Mouse (Mus musculus) C2C12 (cell line): ENCODE measurements around the gene Zfp423.

Source experiments
- CEBPB ChIP-seq: IDR thresholded peaks from one replicate; pipeline ENCODE4 v1.6.1; 2011; ENCODE audit warnings: low read depth, mild to moderate bottlenecking, control low read depth, moderate library complexity
- CTCF ChIP-seq: IDR thresholded peaks from one replicate; pipeline ENCODE4 v1.5.1; 2011; ENCODE audit not compliant: control insufficient read depth, insufficient read depth, insufficient read length
- FOSL1 ChIP-seq: IDR thresholded peaks from one replicate; pipeline ENCODE4 v1.8.0; 2011; ENCODE audit warnings: mild to moderate bottlenecking, low read length; ENCODE audit not compliant: poor library complexity, insufficient read depth, severe bottlenecking
- MAX ChIP-seq: IDR thresholded peaks from one replicate; pipeline ENCODE4 v1.6.1; 2011; ENCODE audit warnings: mild to moderate bottlenecking, control low read depth
- MYOD1 ChIP-seq: IDR thresholded peaks from one replicate; pipeline ENCODE4 v1.6.1; 2011; ENCODE audit warnings: low read depth; ENCODE audit not compliant: control insufficient read depth, insufficient read length
- MYOG ChIP-seq: IDR thresholded peaks from one replicate; pipeline ENCODE4 v1.6.1; 2011; ENCODE audit not compliant: control insufficient read depth, insufficient read length; ENCODE audit errors: extremely low read depth
- USF1 ChIP-seq: IDR thresholded peaks from one replicate; pipeline ENCODE4 v1.6.1; 2011; ENCODE audit warnings: low read depth, mild to moderate bottlenecking, control low read depth, moderate library complexity

DNA sequence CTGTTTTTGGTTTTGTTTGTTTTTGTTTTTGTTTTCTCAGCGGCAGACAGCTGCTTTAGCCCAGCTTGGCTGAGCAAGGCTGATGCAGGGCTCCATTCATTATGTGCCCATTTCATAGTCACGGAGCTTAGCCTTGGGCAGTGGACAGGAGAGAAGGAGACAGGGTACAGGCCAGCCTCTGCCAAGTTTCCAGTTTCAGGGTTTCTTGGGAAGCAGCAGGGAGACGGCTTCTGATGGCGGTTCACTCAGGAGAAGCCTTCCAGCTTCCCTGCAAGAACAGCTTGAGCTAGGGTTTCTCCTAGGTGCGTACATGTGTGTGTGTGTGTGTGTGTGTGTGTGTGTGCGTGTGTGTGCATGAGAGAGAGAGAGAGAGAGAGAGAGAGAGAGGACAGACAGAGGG lies 292.1 kb downstream of the Zfp423 start:
- TF ChIP-seq CTCF, result no peak
- no peak for TF ChIP-seq FOSL1
- no peak for TF ChIP-seq MAX
- no peak for TF ChIP-seq CEBPB
- no peak for TF ChIP-seq MYOG
- TF ChIP-seq MYOD1, result no peak
- TF ChIP-seq USF1, result no peak
